9 mouse cellular contexts compared by ENCODE assay signal in genomic region chr14:101055915-101056314, GRCm38 (mm10).
DNase-seq lines count a peak whose midpoint lies in the region; ATAC-seq lines count a peak whose summit lies in the region.
"Had no signal": no experiment of that assay in that cellular context is flagged by ENCODE, and none has a peak within 500 bp of the region (broad histone marks: within the 10 kb centered on the region; RNA-seq: fewer than 3 reads in every experiment).

No protein-coding gene starts in this region.

- H3K9me3 ChIP-seq in heart, embryonic 16.5 days (replicated peaks; ENCODE audit: control insufficient read depth, low read length) = no peaks in the 10 kb centered on the region
- H3K9me3 ChIP-seq in heart, embryonic 10.5 days = no peaks in the 10 kb centered on the region

- ATAC-seq in heart, embryonic 16.5 days (replicated peaks; ENCODE audit: extremely low read depth, insufficient read depth, low FRiP score) = no peak; the same call in 1 of the 2 replicates

- DNase-seq in heart, embryonic 10.5 days (ENCODE audit: low spot score) = no peak
- peak; percentile 4 for DNase-seq in urinary bladder, postnatal 14 days (ENCODE audit: low spot score)
- DNase-seq in urinary bladder, postnatal 10 days (ENCODE audit: low spot score) = no peak
- DNase-seq in kidney, postnatal 14 days = peak; percentile 7
- DNase-seq in right cerebral cortex, postnatal 25 days = peak; percentile 5
- no peak for DNase-seq in urinary bladder, postnatal 4 days (ENCODE audit: low spot score in 2 of 2)
- no peak for DNase-seq in ovary, postnatal 36 days (ENCODE audit: low spot score)

- no peak overlapping the region for H3K4me3 ChIP-seq in heart, embryonic 16.5 days (ENCODE audit: low read length)
- no peak overlapping the region for H3K4me3 ChIP-seq in heart, embryonic 10.5 days

- 9% methylated on average over 3 of the region's 3 CpGs for WGBS in heart, embryonic 16.5 days
- WGBS in heart, embryonic 10.5 days = 46% methylated on average over 3 of the region's 3 CpGs

- H3K36me3 ChIP-seq in heart, embryonic 16.5 days (ENCODE audit: control insufficient read depth, insufficient read depth) = no peaks in the 10 kb centered on the region
- no peaks in the 10 kb centered on the region for H3K36me3 ChIP-seq in heart, embryonic 10.5 days
- H3K36me3 ChIP-seq: G1E had no signal

- H3K4me2 ChIP-seq in heart, embryonic 16.5 days (ENCODE audit: low read depth, low read length) = 0 out of 2 replicates have a peak overlapping the region, but pooled peaks have one; percentile 20

- no peak overlapping the region for H3K27ac ChIP-seq in heart, embryonic 16.5 days (ENCODE audit: low read length)
- no peak overlapping the region for H3K27ac ChIP-seq in heart, embryonic 10.5 days

- 0 out of 2 replicates have a peak, but pooled peaks cover 5% of the 10 kb centered on the region for H3K4me1 ChIP-seq in heart, embryonic 16.5 days (ENCODE audit: control insufficient read depth, insufficient read depth, low read length)
- H3K4me1 ChIP-seq in heart, embryonic 10.5 days = no peaks in the 10 kb centered on the region

- H3K9ac ChIP-seq in heart, embryonic 16.5 days (ENCODE audit: low read length) = no peak overlapping the region

- no peaks in the 10 kb centered on the region for H3K27me3 ChIP-seq in heart, embryonic 16.5 days (ENCODE audit: control insufficient read depth, insufficient read depth, low read length)
- no peaks in the 10 kb centered on the region for H3K27me3 ChIP-seq in heart, embryonic 10.5 days (ENCODE audit: insufficient read depth, poor library complexity, severe bottlenecking)

Comparison
In these comparisons a context has a peak if more than half of its experiments do, and no peak if none do; other contexts are left out.
1. DNase-seq: peak in urinary bladder, postnatal 14 days (single experiment), kidney, postnatal 14 days (single experiment) and right cerebral cortex, postnatal 25 days (single experiment); none in heart, embryonic 10.5 days (single experiment), urinary bladder, postnatal 10 days (single experiment), urinary bladder, postnatal 4 days (0 of 2) and ovary, postnatal 36 days (single experiment).